Mouse (Mus musculus): Measurements from ENCODE around the gene Tcp11l2. TPM values are rescaled to one million over a fixed set of nuclear protein-coding genes. Genes with fewer than 3 reads are reported as not detected.

Tcp11l2 gene
- 121 TPM for polyA plus RNA-seq (2015; fragmentation: Illumina TruSeq; extraction: RNeasy Lipid Tissue Mini Kit (QIAGEN cat#74804); ENCODE audit: insufficient read depth, low replicate concordance)

GRCm38 (mm10) chr10:84576395-84577070 is at the start of gene Tcp11l2:
Gene Tcp11l2 (plus strand): TSS chr10:84576626.

DNA sequence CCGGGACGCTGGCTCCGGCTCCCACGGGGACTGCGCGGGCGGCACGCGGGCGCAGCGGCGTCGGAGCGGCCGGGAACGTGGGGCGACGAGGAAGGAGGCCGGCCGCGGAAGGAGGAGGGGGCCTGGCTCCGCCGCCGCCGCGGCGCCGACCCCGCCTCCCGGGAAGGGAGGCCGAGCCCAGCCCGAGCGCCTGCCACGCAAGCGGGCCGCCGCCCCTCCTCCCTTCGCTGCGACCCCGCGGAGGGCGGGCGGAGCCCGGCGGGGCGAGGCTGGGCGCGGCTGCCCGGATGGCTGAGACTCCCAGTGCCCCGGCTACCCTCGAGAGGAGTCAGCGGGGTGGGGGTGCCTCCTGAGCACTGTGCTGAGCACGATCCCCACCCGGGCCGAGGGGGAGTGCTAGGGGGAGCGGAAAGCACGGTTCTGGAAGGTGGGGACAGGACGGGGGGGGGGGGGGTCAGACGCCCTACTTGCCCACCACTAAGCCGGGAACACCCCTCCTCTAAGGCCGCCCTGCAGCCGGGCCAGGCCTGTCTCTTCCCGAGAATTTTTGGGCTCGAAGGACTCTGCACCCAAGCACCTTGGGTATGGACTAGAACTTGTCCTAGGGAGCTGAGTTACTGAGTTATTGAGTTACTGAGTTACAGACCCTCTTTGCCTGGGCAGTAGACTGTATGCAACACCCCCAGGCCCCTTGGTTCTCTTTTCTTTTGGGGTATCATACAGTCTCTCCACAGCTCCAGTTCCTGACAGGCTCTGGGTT is 42.3 kb upstream of the Tcp11l2 start, which contains the start of gene Ckap4:
Ckap4 (minus strand) TSS at position 151 of the 760 bp plus-strand sequence.

DNA sequence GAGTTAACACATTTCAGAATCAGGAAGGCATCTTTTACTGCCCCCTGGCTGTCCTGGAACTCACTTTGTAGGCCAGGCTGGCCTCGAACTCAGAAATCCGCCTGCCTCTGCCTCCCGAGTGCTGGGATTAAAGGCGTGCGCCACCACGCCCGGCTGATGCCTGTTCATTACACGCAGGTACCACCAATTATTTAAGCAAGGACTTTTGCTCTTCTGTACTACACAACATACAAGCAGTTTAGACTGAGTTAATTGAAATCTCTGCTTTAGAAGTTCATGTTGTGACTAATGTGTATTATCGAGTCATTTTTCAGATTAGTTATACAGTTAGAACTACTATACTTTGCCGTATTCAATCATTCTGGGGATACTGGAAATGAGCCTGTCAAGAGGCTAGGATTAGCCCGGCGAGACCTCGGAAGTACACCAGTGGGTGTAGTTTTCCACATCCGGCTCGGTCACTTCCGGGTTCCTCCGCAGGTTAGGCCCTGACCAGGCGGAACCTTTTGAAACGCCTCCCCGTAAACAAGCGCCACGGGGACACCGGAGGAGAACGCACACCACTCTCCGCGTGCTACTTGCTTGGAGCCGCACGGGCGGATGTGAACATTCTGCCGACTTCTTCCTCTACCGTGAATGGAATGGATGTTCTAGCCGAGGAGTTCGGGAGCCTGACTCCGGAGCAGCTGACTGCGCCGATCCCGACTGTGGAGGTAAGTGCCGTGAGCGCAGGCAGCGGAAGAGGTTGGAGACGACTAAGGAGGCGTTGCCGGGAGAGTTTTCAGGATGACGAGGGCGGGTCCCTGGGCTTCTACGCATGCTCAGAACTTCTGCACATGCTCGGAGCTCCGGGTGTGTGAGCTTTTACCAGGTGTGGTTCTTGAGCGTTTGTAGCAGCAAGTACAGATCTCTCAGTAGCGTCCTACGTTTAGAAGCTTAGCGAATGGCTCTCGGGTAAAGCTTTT is 45.7 kb downstream of the Tcp11l2 start, which contains the start of gene Polr3b:
Polr3b (plus strand) TSS at position 467 of the 965 bp plus-strand sequence.

Other genes with a start within 250 kb of the Tcp11l2 start
- gene Nuak1, start 136.0 kb upstream of the Tcp11l2 start, polyA plus RNA-seq (2015; fragmentation: Illumina TruSeq; extraction: RNeasy Lipid Tissue Mini Kit (QIAGEN cat#74804); ENCODE audit: insufficient read depth, low replicate concordance): 6.3 TPM
- 17.3 TPM for gene Ckap4, start 42.6 kb upstream of the Tcp11l2 start, polyA plus RNA-seq (2015; fragmentation: Illumina TruSeq; extraction: RNeasy Lipid Tissue Mini Kit (QIAGEN cat#74804); ENCODE audit: insufficient read depth, low replicate concordance)
- 29.3 TPM for gene Polr3b, start 45.7 kb downstream of the Tcp11l2 start, polyA plus RNA-seq (2015; fragmentation: Illumina TruSeq; extraction: RNeasy Lipid Tissue Mini Kit (QIAGEN cat#74804); ENCODE audit: insufficient read depth, low replicate concordance)
- gene Rfx4, start 179.4 kb downstream of the Tcp11l2 start, polyA plus RNA-seq (2015; fragmentation: Illumina TruSeq; extraction: RNeasy Lipid Tissue Mini Kit (QIAGEN cat#74804); ENCODE audit: insufficient read depth, low replicate concordance): not detected

Measured in spleen, adult 10 weeks (tissue).